Mouse (Mus musculus): ENCODE data around the gene Sde2. TPM values are rescaled to one million over a fixed set of nuclear protein-coding genes. Genes with fewer than 3 reads are reported as not detected.
A peak's percentile ranks its signal among the peaks of the same experiment; 100 is the strongest.

Sde2 gene
- polyA plus RNA-seq, 1 experiment: 18.4 TPM

DNA sequence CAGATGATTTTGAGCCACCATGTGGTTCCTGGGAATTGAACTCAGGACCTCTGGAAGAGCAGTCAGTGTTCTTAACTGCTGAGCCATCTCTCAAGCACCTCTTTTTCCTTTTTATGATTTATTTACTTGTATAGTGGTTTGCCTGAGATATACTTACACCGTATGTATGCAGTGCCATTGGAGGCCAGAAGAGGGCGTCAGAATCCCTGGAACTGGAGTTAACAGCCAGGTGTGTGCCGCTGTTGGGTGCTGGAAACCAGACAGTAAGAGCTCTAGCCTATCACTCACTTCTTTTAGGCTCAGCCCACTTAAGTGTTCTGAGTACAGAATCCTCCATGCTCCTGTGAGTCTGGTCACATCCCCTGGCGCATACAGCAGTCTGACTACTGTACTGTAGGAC lies 26.5 kb downstream of the Sde2 start:
- H3K4me1 ChIP-seq (replicated peaks; ENCODE audit: control insufficient read depth, insufficient read depth, low read length): peaks cover 20% of the 10 kb centered on the region
- TF ChIP-seq CTCF (IDR thresholded peaks at IDR 0.05; ENCODE audit: borderline replicate concordance, control insufficient read depth, extremely low read depth, insufficient read depth, low read length, poor library complexity) (no peak), POLR2A (IDR thresholded peaks at IDR 0.05; ENCODE audit: control insufficient read depth, extremely low read depth, insufficient read depth, low read length, poor library complexity) (no peak)
- 86% methylated on average over 4 of the region's 4 CpGs for WGBS
- no peaks in the 10 kb centered on the region for H3K27me3 ChIP-seq (ENCODE audit: control insufficient read depth, insufficient read depth, low read length)
- no peaks in the 10 kb centered on the region for H3K36me3 ChIP-seq (ENCODE audit: control insufficient read depth, insufficient read depth, low read length)
- no peak overlapping the region for H3K4me3 ChIP-seq (ENCODE audit: control insufficient read depth, insufficient read depth, low read length)
- DNase-seq: no peak
- no peak overlapping the region for H3K27ac ChIP-seq (ENCODE audit: control insufficient read depth, insufficient read depth, low read length)

DNA sequence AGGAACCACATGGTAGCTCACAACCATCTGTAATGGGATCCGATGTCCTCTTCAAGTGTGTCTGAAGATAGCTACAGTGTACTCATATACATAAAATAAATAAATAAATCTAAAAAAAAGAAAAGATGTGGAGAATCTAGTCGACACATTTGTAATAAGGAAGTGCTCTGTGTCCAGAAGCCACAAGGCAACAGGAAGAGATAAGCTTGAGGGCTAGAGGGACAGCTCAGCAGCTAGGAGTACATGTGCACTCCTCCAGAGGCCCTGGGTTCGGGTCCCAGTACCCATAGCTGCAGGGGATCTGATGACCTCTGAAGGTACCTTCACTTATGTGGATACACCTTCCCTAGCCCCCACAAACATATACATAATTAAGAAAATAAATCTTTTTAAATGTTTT lies 30.8 kb downstream of the Sde2 start:
- Histone ChIP-seq H3K4me1 (replicated peaks; ENCODE audit: control insufficient read depth, insufficient read depth, low read length) (peaks cover 35% of the 10 kb centered on the region), H3K27me3 (ENCODE audit: control insufficient read depth, insufficient read depth, low read length) (no peaks in the 10 kb centered on the region), H3K36me3 (ENCODE audit: control insufficient read depth, insufficient read depth, low read length) (no peaks in the 10 kb centered on the region), H3K27ac (ENCODE audit: control insufficient read depth, insufficient read depth, low read length) (no peak overlapping the region), H3K4me3 (ENCODE audit: control insufficient read depth, insufficient read depth, low read length) (no peak overlapping the region)
- no peak for DNase-seq
- TF ChIP-seq POLR2A (IDR thresholded peaks at IDR 0.05; ENCODE audit: control insufficient read depth, extremely low read depth, insufficient read depth, low read length, poor library complexity) (no peak), CTCF (IDR thresholded peaks at IDR 0.05; ENCODE audit: borderline replicate concordance, control insufficient read depth, extremely low read depth, insufficient read depth, low read length, poor library complexity) (no peak)
- WGBS: 61% methylated on average over 3 of the region's 3 CpGs

DNA sequence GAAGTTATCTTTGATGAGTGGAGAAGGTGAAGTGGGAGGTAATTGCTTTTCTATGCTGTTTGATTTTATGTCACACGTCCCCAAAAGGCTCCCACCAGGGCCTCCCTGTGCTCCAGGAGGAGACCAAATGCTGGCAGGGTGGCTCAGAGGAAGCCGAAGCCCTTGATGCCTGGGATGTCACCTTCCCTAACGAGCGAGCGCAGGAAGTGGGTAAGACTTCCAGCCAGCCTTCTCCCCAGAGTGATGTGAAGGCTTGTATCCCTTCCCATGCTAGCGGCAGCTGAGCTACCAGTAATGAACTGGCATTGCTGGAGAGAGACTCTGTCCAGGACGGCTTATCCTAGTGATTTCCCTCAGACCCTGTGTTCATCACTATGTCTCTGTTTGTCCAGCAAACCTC lies 32.8 kb downstream of the Sde2 start:
- Histone ChIP-seq H3K4me1 (replicated peaks; ENCODE audit: control insufficient read depth, insufficient read depth, low read length) (peaks cover 46% of the 10 kb centered on the region), H3K4me3 (ENCODE audit: control insufficient read depth, insufficient read depth, low read length) (no peak overlapping the region), H3K27ac (ENCODE audit: control insufficient read depth, insufficient read depth, low read length) (peak overlapping the region; percentile 95), H3K27me3 (ENCODE audit: control insufficient read depth, insufficient read depth, low read length) (no peaks in the 10 kb centered on the region), H3K36me3 (ENCODE audit: control insufficient read depth, insufficient read depth, low read length) (no peaks in the 10 kb centered on the region)
- no peak for TF ChIP-seq CTCF (IDR thresholded peaks at IDR 0.05; ENCODE audit: borderline replicate concordance, control insufficient read depth, extremely low read depth, insufficient read depth, low read length, poor library complexity)
- TF ChIP-seq POLR2A (IDR thresholded peaks at IDR 0.05; ENCODE audit: control insufficient read depth, extremely low read depth, insufficient read depth, low read length, poor library complexity): no peak
- peak; percentile 38 for DNase-seq
- WGBS: 8% methylated on average over 7 of the region's 7 CpGs

GRCm38 (mm10) chr1:180884484-180884883 lies 33.6 kb downstream of the Sde2 start:
- Histone ChIP-seq H3K27me3 (ENCODE audit: control insufficient read depth, insufficient read depth, low read length) (no peaks in the 10 kb centered on the region), H3K4me1 (replicated peaks; ENCODE audit: control insufficient read depth, insufficient read depth, low read length) (peaks cover 50% of the 10 kb centered on the region), H3K4me3 (ENCODE audit: control insufficient read depth, insufficient read depth, low read length) (peak overlapping the region; percentile 22; the same call in 1 of the 2 replicates), H3K36me3 (ENCODE audit: control insufficient read depth, insufficient read depth, low read length) (no peaks in the 10 kb centered on the region), H3K27ac (ENCODE audit: control insufficient read depth, insufficient read depth, low read length) (peak overlapping the region; percentile 95)
- 7% methylated on average over 9 of the region's 9 CpGs for WGBS
- DNase-seq: peak; percentile 58
- TF ChIP-seq POLR2A (IDR thresholded peaks at IDR 0.05; ENCODE audit: control insufficient read depth, extremely low read depth, insufficient read depth, low read length, poor library complexity) (no peak), CTCF (IDR thresholded peaks at IDR 0.05; ENCODE audit: borderline replicate concordance, control insufficient read depth, extremely low read depth, insufficient read depth, low read length, poor library complexity) (no peak)

DNA sequence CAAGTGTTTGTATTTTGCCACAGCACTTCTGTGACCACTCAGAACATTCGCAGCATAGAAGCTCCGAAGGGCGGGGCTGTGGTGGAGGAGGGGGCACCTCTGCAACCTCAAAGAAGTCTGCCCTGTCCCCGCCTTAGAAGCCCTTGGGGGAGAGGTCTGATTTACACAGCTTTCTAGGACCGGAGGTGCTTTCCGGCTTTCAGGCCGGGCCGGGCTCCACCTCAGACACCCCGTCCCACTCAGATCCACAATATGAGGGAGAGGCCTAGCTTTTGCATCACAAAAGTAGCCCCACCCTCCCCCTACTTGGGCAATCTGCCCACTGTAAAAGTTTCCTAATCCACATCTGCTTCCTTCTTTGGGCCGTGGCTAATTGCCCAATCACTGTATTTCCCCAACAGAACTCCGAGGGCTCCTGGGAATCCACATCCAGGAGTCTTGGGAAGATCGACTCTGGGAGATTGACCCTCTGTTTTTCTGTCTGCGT lies 37.7 kb downstream of the Sde2 start:
- Histone ChIP-seq H3K27ac (ENCODE audit: control insufficient read depth, insufficient read depth, low read length) (no peak overlapping the region), H3K4me1 (replicated peaks; ENCODE audit: control insufficient read depth, insufficient read depth, low read length) (peaks cover 46% of the 10 kb centered on the region), H3K27me3 (ENCODE audit: control insufficient read depth, insufficient read depth, low read length) (no peaks in the 10 kb centered on the region), H3K36me3 (ENCODE audit: control insufficient read depth, insufficient read depth, low read length) (no peaks in the 10 kb centered on the region), H3K4me3 (ENCODE audit: control insufficient read depth, insufficient read depth, low read length) (no peak overlapping the region)
- DNase-seq: no peak
- 14% methylated on average over 13 of the region's 13 CpGs for WGBS
- TF ChIP-seq POLR2A (IDR thresholded peaks at IDR 0.05; ENCODE audit: control insufficient read depth, extremely low read depth, insufficient read depth, low read length, poor library complexity) (no peak), CTCF (IDR thresholded peaks at IDR 0.05; ENCODE audit: borderline replicate concordance, control insufficient read depth, extremely low read depth, insufficient read depth, low read length, poor library complexity) (no peak)

GRCm38 (mm10) chr1:180889172-180889571 lies 38.2 kb downstream of the Sde2 start:
- H3K4me1 ChIP-seq (replicated peaks; ENCODE audit: control insufficient read depth, insufficient read depth, low read length): peaks cover 40% of the 10 kb centered on the region
- 85% methylated on average over 7 of the region's 7 CpGs for WGBS
- H3K27ac ChIP-seq (ENCODE audit: control insufficient read depth, insufficient read depth, low read length): no peak overlapping the region
- H3K27me3 ChIP-seq (ENCODE audit: control insufficient read depth, insufficient read depth, low read length): no peaks in the 10 kb centered on the region
- H3K4me3 ChIP-seq (ENCODE audit: control insufficient read depth, insufficient read depth, low read length): no peak overlapping the region
- no peak for DNase-seq
- TF ChIP-seq POLR2A (IDR thresholded peaks at IDR 0.05; ENCODE audit: control insufficient read depth, extremely low read depth, insufficient read depth, low read length, poor library complexity) (no peak), CTCF (IDR thresholded peaks at IDR 0.05; ENCODE audit: borderline replicate concordance, control insufficient read depth, extremely low read depth, insufficient read depth, low read length, poor library complexity) (no peak)
- H3K36me3 ChIP-seq (ENCODE audit: control insufficient read depth, insufficient read depth, low read length): no peaks in the 10 kb centered on the region

DNA sequence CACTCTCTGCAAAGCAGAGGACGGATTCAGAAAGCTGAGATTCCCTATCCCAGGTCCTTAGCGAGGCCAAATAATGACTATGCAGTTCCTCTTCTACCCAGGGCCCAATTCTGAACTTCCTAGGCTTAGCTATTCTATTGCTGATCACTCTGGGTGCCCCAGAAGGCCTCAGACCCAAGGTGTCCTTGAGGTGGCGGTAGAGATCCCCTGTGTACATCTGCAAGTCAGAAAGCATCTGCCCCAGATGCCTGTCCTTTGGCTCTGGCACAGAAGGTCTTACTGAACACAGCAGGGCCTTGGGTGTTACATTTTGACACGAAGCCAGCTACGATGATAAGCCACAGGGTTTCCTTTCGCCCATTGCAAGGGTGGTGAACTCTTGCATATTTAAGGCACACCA lies 38.9 kb downstream of the Sde2 start:
- H3K27me3 ChIP-seq (ENCODE audit: control insufficient read depth, insufficient read depth, low read length): no peaks in the 10 kb centered on the region
- no peaks in the 10 kb centered on the region for H3K36me3 ChIP-seq (ENCODE audit: control insufficient read depth, insufficient read depth, low read length)
- peaks cover 36% of the 10 kb centered on the region for H3K4me1 ChIP-seq (replicated peaks; ENCODE audit: control insufficient read depth, insufficient read depth, low read length)
- H3K4me3 ChIP-seq (ENCODE audit: control insufficient read depth, insufficient read depth, low read length): no peak overlapping the region
- WGBS: 38% methylated on average over 6 of the region's 6 CpGs
- TF ChIP-seq CTCF (IDR thresholded peaks at IDR 0.05; ENCODE audit: borderline replicate concordance, control insufficient read depth, extremely low read depth, insufficient read depth, low read length, poor library complexity): 0 out of 2 replicates have a peak, but pooled peaks have one; percentile 35
- TF ChIP-seq POLR2A (IDR thresholded peaks at IDR 0.05; ENCODE audit: control insufficient read depth, extremely low read depth, insufficient read depth, low read length, poor library complexity): no peak
- peak; percentile 78 for DNase-seq
- no peak overlapping the region for H3K27ac ChIP-seq (ENCODE audit: control insufficient read depth, insufficient read depth, low read length)
